Mouse (Mus musculus) cerebellum, adult 9-11 months (tissue): ENCODE measurements at regions not wholly inside any gene's neighbourhood (a gene's known extent, or its start where the extent isn't known, plus 50 kb on each side); places are given as distances from the start of the nearest gene placed in this dataset.
"Not testable (repeated sequence)": the region's sequence is repeated elsewhere in the genome, so short reads cannot be mapped to it uniquely, and the experiment has no call there.

Source experiments
- DNase-seq: peaks from one replicate; pipeline ENCODE4 v3.0.0; 2022

- DNase-seq = no peak
These were observed 305.1 kb upstream of the Arx start for GRCm38 (mm10) chrX:92981141-92981540.

DNA sequence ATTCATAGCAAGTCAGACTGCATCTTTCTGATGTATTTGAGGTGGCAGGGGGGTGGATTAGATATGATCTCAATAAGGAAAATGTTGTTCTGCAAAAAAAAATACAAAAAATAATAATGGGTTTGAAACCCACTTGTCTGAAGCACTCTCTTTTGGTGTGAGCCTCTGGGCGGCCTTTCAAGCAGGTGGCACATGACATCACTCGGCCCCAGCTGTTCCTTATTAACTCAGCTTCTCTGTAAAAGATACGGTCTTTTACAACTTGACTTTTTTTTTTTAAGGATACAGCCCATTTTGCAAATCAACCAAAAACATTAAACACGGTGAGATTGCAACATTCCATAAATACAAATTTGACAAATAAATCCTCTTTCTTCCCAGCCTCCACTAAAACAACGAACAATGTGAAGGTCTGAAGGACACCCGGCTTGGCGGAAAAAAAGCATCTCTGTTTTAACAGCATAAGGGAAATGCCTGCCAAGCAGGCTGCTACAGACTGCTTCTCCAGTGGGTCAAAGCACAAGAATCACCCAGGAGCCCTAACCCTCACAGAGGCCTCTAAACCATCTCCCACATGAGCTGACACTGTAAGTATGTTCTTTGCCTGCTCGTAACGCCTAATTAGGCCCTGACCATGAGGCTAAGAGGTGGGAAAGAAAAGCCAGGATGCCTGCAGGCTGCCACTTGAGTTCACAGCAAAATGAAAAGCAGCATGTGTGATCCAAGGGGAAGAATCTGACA, 283.8 kb upstream of the Arx start:
- DNase-seq = no peak

DNA sequence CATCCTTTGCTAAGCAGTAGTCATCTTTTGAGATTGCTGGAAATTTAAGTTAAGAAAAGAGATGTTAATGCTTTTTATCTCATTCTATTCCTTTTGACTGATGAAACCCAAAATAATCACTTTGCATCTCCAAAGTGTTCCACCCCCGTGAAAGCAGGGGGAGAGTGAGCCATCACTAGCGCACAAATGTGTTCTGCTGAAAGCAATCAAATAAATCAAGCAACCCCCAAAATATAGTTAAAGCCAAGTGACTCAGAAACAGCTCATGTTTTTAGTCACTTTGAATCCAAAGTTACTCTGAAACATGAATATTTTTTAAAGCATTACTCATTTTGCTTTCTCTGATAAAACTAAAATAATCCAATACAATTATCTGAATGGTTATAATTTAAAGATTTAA, 279.6 kb upstream of the Arx start:
- DNase-seq = no peak

- no peak for DNase-seq
These were observed 274.7 kb upstream of the Arx start for GRCm38 (mm10) chrX:93011578-93011977.

DNA sequence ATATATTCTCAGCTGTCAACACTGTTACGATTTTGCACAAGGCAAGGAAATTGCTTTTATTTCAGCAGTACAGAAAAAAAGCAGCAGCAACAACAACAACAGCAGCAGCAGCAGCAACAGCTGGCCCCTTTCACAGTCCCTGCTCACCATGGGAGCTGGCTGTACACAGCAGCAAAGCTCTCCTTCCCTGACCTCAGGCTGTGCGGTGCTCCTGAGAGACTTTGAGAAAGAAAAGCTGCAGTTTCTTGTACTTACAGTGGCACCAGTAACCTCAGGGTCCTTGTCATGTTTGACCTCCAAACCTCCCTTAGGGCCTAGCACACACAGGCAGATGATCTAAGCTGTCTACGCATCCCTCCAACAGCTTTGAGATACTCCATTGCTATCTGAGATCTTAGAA, 269.9 kb upstream of the Arx start:
- no peak for DNase-seq

DNA sequence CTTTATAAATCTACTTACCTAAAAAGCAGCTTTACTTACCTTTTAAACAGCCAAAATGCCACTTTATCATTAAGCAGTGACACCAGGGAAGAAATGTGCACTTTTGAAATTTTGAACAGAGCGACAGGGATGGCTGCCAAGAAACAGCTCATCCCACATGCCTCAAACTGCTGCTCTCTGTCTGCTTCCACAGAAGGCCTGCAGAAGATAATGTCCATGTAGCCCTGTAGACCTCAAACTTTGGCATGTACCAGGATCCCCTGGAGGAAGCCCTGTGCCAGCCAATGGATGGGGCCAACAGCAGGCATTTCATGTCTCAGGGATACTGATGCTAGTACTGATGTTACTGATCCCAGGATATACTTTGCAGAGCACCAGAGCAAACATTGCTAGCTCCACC, 245.1 kb upstream of the Arx start:
- DNase-seq = peak; percentile 4

DNA sequence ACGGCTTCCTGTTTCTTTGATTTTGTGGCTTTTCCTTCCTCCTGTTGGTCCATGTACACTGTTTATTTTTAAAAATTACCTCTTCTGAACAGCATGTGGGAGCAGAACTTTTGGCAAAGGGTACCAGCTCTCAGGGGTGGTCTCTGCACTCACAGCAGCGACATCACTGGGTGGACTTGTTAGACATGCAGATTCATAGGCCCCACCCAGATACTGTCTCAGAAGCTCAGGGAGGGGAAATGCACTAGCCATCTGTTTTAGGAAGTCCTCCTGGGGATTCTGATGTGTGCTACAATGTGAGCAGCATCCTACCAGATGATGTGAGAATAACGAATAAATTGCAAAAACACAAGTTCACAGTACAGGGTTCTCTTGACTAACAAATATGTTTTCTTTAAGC, 243.5 kb upstream of the Arx start:
- DNase-seq = no peak

GRCm38 (mm10) chrX:93048967-93049754, 237.1 kb upstream of the Arx start:
- no peak for DNase-seq

DNA sequence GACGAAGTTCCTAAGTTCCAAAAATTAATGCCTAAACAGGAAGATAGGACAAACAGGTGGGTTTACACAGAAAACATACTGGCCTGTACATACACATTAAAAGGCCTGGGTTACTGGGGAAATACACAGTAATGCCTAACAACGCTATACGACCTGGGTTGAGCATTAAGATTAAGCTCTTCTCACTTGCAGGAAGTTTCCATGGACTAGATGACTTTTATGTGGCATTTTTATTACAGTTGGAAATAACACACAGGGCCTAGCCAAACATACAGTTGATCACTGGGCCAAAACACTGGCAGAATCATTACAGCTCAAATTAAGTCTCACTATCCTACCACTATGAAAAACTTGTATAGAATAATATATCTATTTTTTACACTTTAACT, 236.5 kb upstream of the Arx start:
- DNase-seq = no peak

DNA sequence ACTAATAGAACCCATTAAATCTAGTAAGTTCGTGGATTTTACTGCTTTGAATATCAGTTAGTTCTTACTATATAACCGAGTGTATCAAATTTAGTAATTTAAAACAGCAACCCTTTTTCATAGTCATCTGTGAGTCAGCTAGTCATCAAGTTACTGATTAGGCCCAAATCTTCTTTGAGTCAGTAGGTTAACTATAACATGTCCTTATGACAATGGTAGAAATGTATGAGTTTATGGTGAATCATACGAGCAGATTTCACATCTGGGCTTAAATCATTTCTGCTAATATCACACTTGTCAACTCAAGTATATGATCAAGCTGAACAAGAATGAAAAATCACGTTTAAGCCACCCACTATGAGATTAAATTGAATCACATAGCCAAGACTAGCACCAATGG, 226.7 kb upstream of the Arx start:
- DNase-seq = no peak

GRCm38 (mm10) chrX:93068884-93069283, 217.4 kb upstream of the Arx start:
- no peak for DNase-seq

GRCm38 (mm10) chrX:93069569-93070289, 216.5 kb upstream of the Arx start:
- peak; percentile 14 for DNase-seq

DNA sequence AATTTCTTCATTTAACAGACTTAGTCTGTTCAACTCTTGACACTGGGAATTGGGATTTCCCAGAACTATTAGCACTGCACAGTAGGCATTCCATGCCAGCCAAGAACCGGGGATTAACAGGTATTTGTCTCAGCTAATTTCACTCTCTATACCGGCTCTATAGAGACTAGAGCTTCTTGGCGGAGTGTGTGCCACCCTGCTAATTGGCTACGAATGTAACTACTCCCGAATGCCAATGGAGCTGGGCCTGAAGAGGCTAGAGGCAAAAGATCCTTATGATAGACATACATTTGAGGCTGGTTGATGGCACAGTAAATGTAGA, 216.0 kb upstream of the Arx start:
- no peak for DNase-seq

DNA sequence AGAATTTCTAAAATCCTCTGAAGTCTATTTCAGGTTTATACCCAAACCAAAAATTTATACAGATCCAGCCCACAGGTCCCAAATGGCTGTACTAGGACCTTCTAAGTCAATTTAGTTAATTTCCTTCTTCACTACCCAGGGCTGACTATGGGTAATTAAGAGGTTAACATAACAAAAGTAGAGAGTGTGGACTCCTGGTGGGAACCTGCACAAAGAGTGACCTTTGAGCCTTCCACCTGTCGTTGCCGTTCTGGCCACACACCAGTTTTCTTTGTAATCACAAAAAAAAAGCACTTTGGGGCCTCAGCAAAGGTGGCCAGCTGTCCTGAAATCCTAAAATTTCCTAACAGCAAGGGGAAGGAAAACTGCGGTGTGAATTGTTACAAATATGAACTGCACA, 197.3 kb upstream of the Arx start:
- no peak for DNase-seq

- DNase-seq = no peak
These were observed 188.7 kb upstream of the Arx start for GRCm38 (mm10) chrX:93097551-93097950.

- DNase-seq = no peak
These were observed 178.2 kb upstream of the Arx start for GRCm38 (mm10) chrX:93107930-93108567.

GRCm38 (mm10) chrX:93154367-93154766, 131.9 kb upstream of the Arx start:
- DNase-seq = not testable (repeated sequence)

DNA sequence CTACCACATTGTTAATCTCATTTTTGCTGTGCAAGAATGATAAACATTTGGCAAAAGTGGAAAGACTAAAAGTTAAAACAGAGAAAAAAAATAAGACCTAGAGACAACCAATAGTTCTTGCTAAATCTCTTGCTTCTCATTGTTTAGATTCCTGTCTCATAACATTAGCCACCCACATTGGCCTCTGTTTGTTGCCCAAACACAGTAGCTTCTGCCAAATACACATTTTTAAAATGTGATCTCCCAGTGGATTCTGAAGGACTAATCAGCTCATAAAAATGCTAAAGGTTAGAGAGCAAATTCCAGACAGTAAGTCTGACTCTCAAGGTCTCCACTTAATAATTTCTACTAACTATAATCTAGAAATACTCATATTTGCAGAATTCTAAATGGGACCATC, 127.1 kb upstream of the Arx start:
- no peak for DNase-seq

DNA sequence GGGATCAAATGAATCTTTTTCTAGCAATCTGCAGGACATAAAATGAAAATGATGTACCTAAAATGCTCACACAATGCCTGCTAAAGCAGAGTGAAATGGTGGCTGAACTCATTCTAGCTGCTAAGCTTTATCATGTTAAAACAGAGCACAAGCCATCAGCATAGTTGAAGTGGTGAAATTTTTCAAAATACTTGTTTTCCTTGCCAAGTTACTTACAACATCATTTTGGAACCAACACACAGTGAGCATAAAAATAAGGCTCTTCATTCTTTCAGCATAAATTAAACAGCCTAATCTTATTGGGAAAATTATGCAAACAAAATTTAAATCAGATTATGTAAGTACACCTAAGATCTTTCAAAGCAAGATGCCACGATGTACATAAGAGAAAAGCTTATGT, 125.3 kb upstream of the Arx start:
- no peak for DNase-seq
